Mouse (Mus musculus) olfactory bulb, adult 2 months (tissue): ENCODE measurements around the gene Abcb9.

Source experiments
- CTCF ChIP-seq: fragments of 200-500 bp; IDR thresholded peaks from 2 replicates; pipeline ENCODE4 v1.5.1; 2012; ENCODE audit warnings: low read depth, mild to moderate bottlenecking, low read length, moderate library complexity; ENCODE audit not compliant: insufficient read depth
- POLR2A ChIP-seq: fragments of 200-500 bp; IDR thresholded peaks from 2 replicates; pipeline ENCODE4 v1.6.1; 2012; ENCODE audit warnings: mild to moderate bottlenecking, low read depth, low read length, moderate library complexity; ENCODE audit not compliant: insufficient read depth

GRCm38 (mm10) chr5:124028680-124029079, 66.9 kb downstream of the Abcb9 start:
- no peak for TF ChIP-seq POLR2A
- no peak for TF ChIP-seq CTCF
